Mouse (Mus musculus): ENCODE data around the gene Trappc12.
"Not testable (repeated sequence)": the region's sequence is repeated elsewhere in the genome, so short reads cannot be mapped to it uniquely, and the experiment has no call there.

The Trappc12 gene

DNA sequence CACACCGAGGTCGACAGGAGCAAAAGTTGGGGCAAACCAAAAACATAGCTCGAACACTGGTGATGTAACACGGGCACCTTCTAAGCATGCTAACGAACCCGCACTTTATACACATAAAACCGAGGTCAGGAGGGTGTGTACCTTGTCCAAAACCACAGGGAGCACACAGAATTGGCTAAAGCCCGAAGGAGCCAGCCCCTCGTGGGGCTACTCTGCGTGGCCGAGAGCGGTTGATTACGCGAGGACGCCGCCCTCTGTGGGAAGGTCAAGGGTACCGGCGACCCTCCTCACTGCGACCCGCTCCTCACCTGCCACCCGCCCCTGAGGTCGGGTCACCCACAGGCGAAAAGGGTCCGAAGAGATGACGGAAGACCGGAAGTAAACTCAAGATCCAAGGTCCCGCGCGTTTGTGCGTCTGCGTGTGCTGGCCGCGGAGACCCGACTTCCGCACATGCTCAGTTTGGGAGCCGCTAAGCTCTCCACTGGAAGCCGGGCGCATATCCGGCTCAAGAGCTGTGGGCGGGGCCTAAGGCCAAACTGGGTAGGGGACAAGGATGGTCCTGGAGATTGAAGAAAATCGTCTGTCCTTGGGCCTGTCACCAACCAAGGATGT is at the start of gene Trappc12:
Gene Trappc12 (minus strand): TSS at position 452 of the 613 bp plus-strand sequence.
- DNase-seq: peak; percentile 99

DNA sequence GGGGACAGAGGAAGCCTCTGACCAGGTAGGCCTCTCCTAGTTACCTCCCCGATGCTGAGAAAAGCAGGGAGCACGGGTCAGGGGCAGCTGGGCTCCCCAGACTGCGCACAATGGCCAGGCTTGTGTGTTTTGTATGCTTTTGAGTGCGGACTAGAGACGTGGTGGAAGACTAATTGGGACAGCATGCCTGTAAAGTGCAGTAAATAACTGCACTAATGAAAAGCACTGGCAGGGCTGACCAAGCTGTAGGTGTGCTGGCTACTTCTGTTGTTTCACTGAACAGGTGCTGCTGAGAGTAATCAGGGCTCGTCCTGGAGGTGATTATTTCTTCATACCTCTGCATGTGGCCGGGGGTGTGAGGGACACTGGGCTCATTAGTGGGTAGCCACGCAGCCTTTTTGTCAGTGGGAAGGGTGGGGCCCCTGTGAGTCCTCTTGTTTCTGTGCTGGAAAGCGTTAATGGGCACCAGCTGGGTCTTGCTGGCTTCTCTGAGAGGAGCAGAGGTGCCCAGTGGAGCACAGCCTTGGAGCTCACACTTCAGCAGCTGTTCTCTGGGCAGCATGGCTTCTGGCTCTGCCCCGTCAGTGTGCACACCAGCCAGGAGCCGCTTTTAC is 49.6 kb upstream of the Trappc12 start:
- no peak for DNase-seq

DNA sequence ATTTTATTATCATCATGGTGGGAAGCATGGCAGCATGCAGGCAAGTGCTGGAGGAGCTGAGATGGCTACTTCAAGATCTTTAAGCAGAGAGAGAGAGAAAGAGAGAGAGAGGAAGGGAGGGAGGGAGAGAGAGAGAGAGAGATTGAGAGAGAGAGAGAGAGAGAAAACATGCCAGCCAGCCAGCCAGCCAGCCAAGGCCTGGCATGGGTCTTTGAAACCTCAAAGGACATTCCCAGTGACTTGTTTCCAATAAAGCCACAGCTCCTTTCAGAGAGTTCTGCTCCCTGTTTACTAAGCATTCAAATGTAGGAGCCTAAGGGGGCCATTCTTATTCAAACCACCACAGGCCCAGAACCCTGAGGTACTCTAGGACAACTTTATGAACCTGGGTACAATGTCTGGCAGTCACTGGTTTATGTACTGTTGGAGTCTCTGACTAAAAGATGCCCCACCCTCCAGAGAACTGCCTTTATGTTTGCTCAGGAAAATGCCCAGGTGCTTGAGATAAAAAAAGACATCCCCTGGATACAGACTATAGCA is 46.7 kb upstream of the Trappc12 start:
- no peak for DNase-seq

DNA sequence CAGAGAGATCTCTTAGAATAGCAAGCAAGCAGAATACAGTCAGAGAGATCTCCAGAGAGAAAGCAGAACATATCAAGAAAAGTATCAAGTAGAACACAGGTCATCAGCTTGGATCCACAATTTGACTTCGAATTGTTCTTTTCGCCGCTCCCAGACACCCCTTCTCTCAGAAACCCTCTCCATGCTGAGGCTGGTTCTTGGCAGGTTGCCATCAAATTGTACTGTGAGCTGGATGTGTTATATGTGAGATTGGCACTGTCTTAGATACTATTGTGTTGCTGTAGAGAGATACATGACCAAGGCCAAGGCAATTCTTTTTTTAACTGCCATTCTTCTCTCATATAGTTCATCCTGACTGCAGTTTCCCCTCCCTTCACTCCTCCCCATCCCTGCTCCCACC is 44.8 kb upstream of the Trappc12 start:
- no peak for DNase-seq

DNA sequence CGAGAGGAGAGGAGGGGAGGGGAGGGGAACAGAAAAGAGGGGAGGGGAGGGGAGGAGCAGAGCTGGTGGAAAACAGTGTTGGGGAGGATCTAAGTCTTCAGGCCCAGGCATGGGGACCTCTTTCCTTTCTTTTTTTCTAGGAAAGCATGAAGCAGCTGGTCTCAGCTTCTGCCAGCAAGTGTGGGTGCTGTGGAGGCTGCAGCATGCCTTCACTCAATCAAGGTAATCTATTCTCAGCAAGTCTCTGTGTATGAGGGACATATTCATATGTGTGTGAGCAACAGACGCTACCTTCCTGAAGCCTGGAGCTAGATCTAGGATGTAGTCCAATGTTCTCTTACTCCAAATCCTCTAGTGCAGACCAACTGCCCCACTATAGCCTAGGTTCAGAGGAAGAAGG is 43.4 kb upstream of the Trappc12 start:
- no peak for DNase-seq

DNA sequence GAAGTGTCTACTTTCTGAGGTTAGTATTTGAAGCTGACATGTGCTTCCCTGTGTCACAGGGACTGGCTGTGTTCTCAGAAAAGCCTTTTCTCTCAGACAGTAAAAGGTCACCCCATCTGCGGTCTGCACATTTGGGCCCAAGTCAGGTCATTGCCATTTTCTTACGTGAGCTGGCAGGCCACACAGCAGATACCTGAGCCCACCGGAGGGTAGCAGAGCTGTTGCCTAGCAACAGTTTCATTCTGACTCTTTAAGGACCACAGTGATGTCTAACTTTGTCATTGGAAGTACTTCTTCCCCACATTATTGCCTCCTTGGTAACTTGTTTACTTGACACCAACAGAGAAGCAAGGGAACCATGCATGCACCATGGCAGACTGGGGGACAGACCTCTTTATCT is 42.3 kb upstream of the Trappc12 start:
- no peak for DNase-seq

DNA sequence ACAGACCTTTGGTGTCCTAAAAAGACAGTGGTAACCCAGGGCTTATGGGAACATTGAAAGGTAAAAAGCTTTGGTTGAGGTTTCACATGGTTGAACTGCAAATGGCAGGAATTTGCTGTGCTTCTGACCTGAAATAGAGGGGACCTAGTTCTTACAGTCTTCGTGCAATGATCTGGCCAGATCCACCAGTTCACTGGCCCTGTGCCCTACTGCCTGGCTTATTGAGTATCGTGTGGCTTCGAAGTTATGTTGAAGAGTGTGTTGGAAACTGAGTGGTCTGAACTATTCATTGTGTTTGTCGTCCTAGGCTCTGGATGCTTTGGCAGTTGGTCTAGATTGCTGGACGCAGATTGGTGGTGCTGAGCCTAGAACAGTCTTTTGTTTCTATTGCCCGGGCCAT is 36.0 kb upstream of the Trappc12 start:
- no peak for DNase-seq

DNA sequence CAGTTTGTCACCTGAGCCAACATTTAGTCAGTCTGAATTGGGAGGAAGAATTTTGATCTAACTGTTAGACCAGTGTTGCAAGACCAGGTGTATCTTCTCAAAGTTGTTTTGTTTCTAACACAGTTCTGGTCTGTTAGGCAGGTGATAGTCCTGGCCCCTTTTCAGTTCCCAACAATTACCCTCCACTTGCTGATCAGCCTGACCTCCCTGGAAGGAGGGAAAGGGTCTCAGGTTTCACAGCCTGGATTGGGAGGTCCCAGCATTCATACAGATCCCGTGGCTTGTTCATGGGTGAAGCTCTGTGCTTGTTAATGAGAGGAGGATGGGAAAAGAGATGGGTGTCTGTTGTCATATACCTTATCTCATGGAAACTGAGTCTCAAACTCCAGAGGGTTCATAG is 35.0 kb upstream of the Trappc12 start:
- no peak for DNase-seq

DNA sequence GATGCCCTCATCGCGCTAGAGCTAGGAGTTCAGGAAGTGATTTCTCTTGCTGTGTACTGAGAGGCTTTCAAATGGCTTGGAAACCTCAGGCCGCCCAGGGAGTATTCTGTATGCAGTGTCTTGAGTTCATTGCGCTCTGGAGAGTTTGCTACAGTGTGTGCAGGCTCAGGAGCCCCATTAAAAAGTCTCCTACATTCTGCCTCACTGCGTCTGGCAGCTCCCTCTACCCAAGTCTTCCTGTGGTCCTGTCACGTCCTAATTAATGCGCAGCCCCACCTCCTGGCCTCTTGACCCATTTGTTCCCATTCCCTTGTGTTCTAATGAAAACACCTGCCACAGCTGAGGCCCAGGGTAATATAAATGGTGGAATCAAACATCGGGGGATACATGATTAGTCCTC is 34.6 kb upstream of the Trappc12 start:
- DNase-seq: no peak

DNA sequence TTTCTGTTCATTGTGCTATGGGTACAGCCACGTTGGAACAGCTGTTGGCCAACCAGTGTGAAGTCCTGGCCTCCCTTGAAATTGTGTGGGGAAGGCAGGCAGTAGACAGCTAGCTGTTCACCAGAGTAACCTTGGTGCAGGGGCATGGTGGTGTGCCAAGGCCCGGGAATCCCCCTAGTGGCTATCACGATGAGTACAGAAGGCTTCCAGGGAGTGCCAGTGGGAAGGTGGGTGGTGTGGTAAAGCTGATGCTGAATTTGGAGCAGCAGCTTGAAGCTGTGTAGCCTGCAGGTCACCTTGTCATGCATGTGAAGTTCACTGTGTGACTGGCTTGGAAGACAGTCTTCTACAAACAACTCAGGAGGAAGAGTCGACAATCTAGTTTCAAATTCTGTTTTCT is 34.1 kb upstream of the Trappc12 start:
- DNase-seq: peak; percentile 91

DNA sequence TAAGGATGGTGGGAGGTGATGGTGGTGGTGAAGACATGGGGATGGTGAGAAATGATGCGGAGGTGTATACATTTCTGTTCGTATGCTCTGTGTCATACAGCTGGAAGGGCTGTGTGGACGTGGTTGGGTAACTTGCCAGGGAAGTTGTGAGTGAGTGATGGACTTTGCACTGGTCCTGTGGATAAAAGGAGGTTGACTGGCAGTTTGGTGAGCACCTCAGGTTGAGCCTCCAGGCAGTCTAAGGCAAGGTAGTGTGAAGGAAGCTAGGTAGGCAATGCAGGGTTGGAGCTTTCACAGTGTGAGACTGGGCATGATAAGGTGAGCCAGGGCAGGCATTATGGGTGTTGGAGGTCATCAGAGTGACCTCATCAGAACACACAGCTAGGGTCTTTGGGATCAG is 32.4 kb upstream of the Trappc12 start:
- no peak for DNase-seq

DNA sequence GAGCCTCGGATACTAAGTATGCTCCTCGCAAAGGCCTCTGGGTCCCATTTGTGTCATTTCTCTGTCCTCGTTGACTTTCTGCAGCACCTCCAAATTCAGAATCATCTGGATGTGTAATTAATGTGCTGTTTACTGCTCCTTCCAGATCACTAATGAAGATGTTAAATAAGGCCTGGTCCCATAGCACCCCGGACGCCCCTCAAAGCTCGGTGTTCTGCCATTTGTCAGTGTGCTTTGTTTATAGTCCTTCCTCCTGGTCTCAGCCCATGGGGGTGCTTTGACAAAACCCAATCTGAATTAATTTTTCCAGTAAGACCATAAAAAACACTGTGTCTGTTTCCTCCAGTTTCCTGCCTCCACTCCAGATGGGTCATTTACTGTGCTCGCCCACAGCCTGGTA is 29.9 kb upstream of the Trappc12 start:
- DNase-seq: no peak

DNA sequence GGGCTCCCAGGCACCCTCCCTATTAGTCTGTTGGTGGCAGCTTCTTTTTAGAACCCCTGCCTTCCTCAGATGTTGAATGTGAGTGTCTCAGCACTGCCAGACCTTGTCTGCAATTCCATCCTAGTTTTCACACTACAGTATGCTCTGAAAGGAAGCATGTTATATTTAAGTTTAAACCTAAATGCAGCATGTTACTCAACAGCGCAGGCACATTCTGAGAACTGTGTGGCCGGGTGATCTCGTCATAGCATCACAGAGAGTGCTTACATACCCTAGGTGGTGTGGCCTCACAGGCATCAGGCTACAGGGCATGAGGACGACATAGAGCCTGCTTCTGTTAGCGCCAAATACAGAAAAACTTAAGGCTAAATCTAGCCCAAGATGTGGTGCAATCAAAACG is 25.4 kb upstream of the Trappc12 start:
- DNase-seq: no peak

DNA sequence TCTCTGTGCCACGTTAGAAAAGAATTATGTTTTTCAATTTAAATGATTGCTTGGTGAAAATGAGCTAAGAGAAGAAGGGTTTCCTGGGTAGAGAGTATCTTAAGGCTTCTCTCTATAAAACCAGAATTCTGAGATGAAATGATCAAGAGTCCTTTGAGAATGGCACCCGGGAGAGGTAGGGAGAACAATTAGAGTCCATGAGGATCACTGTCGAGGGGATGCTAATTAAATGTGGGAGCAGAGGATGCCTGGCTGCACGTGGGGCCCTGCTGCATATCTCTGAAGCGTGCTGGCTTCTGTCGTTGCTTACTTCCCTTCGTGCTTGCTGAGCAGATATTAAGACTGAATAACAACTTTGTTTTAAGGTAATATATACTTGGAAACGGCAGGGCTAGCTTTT is 24.8 kb upstream of the Trappc12 start:
- no peak for DNase-seq

DNA sequence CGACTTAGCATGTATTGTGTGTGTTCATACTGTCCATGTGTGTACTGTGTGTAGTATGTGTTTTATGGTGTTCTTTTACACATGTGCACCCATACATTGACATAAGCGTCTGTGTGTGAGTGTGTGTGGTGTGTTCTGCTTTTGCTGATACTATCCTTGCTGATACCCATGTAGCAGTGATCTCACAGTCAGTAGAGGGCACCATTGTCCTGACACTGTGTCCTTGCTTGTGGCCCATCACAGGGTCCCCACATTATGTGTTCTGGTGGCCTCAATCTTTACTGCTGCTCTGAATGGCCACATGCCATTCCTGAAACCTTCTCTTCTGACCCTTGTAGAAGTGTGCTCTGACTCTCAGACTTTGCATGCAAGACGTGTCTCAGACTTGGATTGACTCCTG is 23.5 kb upstream of the Trappc12 start:
- DNase-seq: no peak

DNA sequence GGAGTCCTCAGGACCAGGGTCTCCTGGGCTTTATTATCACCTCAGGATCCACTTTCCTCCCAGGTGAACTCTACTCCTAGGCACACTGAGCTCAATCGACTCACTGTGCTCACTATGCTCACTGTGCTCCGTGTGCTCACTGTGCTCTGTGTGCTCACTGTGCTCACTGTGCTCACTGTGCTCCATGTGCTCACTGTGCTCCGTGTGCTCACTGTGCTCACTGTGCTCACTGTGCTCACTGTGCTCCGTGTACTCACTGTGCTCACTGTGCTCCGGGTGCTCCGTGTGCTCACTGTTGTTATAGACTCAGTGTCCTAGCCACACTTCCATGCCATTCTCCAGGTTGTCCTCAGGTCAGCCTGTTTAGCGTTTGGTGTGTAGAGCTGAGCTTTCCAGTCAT is 19.7 kb upstream of the Trappc12 start:
- no peak for DNase-seq

DNA sequence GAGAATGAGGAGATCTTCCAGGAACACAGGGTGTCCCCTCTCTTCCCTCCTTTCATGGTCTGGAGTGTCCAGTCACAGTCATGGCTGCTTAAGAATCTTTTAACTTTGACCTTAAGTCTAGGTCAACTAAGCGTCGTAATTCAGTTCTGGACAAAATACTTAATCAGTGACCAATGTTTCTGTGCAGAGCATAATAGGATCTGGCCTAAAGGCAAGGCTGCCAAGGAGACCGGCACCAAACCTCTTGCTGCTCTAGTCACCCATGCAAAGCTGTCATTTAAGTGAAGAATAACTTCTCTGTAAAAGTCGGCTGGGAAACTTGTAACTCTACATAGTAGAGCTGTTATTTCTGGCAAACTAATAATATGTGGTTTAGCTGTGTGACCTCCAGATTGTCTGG is 5.7 kb upstream of the Trappc12 start:
- no peak for DNase-seq

DNA sequence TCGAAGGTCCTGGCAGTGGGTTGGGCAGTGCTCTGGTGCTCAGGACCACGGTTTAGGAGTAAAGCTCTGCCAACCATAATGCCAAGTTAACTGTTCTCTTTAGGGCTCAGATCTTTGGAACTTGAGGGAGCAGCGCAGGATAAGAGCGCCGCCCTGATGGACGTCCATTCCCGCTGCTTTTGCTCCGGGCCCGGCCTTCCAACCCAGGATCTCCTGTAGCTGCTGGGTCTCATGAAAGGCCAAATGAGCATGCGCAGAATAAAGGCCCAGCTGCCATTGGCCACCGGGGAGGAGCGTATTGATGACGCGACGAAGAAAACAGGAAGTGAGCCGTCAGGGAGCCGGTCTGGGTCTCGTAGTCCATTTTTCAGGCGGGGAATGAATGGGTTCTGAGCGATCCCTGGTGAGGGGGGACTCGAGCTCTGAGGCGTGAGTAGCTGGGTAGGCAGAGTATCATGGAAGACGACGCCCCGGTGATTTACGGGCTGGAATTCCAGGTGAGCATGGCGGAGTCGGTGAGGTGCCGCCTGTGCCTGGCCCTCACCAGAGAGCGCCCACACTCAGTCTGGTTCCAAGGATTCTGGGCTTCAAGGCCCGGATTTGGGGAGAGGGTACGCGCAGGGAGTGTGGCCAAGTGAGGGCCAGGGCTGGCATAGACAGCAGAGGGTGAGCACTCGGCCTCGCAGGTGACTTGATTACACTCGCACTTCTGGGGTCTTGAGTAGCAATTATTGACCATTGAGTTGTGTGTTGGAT is 1.4 kb upstream of the Trappc12 start, which contains the start of gene Eipr1:
Gene Eipr1 (plus strand): TSS at position 296 of the 756 bp plus-strand sequence.
- peak; percentile 100 for DNase-seq

DNA sequence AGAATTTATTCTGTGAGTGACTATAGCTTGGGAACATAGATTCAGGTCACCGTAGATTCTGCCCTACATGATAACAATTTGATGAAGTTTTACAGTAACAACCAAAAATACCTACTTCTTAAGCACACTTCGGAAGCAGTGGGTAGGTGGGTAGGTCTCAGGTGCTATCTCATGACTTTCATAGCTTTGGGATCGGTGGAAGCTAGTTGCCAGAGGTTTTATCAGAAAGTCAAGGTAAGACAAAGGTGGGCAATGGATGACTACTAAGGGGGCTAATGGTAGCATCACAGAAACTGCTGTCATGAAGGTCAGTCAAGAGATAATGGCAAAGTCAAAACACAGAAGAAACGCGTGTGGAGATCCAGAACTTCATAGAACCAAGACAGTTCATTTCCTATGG is 604 bp upstream of the Trappc12 start:
- no peak for DNase-seq

DNA sequence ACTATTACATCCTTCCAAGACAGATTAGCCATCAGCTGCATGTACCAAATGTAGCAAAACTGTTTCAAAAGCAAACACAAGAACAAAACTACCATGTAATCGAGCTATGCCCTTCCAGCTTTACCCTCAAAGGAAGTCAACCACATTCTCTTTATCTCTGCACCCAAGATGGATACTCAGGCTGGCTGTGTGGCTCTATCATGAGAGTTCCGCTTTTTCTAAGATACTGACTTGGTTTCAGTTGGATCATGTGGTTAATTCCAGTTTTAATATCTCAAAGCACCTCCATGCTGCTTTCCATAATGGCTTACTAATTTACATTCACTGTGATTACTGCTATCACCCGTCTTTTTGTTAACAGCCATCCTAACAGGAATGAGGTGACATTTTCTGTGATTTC is 6.9 kb downstream of the Trappc12 start:
- no peak for DNase-seq

DNA sequence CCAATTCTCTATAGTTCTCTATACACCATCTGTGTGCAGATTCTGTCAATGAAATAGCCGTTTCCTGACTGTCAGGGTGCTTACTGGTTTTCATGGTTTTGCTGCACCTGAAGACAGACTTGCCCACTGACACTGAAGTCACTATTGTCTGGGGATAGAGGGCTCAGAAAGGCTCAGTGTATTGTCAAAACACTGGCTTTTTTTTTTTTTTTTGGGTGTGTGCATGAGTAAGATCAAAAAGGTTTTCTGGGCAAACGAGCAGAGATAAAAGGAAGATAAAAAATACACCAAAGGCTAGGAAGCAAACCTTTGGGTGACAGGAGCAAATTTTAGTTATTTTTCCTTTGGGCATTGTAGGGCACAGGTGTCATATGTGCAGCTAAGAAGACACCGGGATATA is 15.0 kb downstream of the Trappc12 start:
- no peak for DNase-seq

DNA sequence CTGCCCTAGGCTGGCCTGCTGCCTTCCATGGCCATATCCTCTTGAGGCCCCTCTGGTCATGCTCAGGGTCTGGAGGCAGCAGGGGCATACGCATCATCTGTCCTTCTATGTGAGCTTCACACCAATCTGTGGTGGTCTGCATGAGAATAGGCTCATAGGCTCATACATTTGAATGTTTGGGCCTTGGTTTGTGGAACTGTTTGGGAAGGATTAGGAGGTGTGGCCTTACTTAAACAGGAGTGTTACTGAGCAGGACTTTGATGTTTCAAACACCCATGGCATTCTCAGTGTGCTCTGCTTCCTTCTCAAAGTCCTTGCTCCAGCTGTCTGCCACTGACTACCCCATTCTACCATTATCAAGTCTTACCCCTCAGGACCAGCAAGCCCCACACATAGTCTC is 16.0 kb downstream of the Trappc12 start:
- no peak for DNase-seq

DNA sequence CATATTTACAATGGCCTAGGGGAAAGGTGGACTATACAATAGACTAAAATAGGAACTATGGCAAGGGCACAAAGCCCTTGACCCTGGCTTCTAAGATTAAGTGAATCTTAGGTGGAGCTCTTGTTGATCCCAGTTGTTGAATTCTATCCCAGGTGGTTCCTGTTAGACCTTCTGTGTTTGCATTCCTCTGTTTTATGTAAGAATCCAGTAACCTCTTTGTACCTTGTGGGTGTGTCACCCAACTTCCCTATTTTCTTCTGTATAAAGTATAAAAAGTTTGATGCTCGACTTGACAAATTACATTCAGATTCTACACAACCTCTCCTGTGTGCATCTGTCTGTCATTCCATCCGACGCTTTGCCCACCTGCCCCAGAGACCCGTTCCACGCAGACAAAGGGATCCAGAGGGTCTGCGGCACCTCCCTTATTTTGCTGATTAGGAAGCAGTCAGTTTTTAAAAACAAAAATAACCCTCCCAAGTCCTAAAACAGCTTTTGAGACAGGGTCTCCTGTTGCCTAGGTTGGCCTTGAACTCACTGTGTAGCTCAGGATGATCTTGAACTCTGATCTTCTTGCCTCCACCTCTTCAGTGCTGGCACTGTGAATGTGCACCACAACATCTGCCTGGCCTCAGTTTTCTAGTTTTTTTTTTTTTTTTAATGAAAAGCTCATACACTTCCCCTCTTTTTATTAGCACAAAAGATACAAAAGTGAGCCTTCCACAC is 16.6 kb downstream of the Trappc12 start:
- DNase-seq: not testable (repeated sequence)
